Mouse (Mus musculus) brain, embryonic 14.5 days (tissue): ENCODE results near the gene Hsd17b7.

Experiments used
- CTCF ChIP-seq: fragments of 200-500 bp; IDR thresholded peaks from 2 replicates; pipeline ENCODE4 v1.5.1; 2012; ENCODE audit warnings: inconsistent platforms, mild to moderate bottlenecking, moderate library complexity, borderline replicate concordance; ENCODE audit not compliant: insufficient read depth, insufficient read length; ENCODE audit errors: extremely low read depth
- POLR2A ChIP-seq: fragments of 200-500 bp; IDR thresholded peaks from 2 replicates; pipeline ENCODE4 v1.6.1; 2012; ENCODE audit warnings: mild to moderate bottlenecking, inconsistent platforms, borderline replicate concordance; ENCODE audit not compliant: poor library complexity, insufficient read depth, insufficient read length, severe bottlenecking; ENCODE audit errors: extremely low read depth

- TF ChIP-seq CTCF (no peak), POLR2A (no peak)
These were observed 59.9 kb downstream of the Hsd17b7 start for GRCm38 (mm10) chr1:169909163-169909562.
